Mouse (Mus musculus) spleen, embryonic (tissue): ENCODE measurements at regions not wholly inside any gene's neighbourhood (a gene's known extent, or its start where the extent isn't known, plus 50 kb on each side); places are given as distances from the start of the nearest gene placed in this dataset.
"Not testable (repeated sequence)": the region's sequence is repeated elsewhere in the genome, so short reads cannot be mapped to it uniquely, and the experiment has no call there.

Experiments used
- CTCF ChIA-PET: fragments of 350-600 bp; sonication (Branson Sonifier 250); formaldehyde crosslinking; loops from one replicate; lab custom pipeline; 2022; lab: Charles Lee

DNA sequence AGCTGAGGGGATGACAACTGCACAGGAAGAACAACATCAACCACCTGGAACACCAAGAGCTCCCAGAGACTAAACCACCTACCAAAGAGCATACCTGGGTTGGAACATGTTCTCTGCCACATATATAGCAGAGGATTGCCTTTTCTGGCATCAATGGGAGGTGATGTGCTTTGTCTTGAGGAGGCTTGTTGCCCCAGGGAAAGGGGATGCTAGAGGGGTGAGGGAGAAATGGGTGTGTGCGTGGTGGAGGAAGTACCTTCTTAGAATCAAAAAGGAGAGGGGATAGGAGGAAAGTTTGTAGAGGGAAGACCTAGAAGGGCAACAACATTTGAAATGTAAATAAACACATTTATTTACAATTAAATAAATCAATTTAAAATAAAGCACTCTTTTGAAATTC lies 358.5 kb upstream of the Pfkp start:
- CTCF ChIA-PET: no interaction called here

DNA sequence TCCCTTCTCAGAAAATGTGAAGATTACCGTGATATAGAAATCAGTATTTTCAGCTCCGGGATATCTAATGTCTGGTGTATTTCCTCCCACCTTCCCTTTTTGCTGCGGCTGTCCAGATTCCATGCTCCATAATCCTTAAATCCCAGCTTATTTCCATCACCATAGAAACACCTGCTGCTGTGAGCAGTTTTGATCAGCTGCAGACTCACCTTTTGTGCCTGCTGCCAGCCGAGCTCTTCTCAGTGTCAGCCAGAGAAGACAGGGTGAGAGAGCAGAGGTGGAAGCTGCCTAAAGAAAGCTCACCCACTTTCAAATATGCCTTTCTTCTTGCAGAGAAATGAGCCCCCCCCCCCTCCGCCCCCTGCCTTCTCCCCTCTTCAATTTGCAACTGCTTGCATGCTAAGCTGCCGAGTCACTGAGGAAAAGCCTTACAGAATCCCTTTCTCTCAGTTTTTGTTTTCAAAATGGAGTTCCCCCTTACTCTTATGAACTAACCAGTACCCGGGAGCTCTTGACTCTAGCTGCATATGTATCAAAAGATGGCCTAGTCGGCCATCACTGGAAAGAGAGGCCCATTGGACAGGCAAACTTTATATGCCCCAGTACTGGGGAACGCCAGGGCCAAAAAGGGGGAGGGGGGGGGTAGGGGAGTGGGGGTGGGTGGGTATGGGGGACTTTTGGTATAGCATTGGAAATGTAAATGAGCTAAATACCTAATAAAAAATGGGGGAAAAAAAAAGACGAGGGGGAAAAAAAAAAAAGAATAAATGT lies 350.1 kb upstream of the Pfkp start:
- CTCF ChIA-PET: not testable (repeated sequence)

DNA sequence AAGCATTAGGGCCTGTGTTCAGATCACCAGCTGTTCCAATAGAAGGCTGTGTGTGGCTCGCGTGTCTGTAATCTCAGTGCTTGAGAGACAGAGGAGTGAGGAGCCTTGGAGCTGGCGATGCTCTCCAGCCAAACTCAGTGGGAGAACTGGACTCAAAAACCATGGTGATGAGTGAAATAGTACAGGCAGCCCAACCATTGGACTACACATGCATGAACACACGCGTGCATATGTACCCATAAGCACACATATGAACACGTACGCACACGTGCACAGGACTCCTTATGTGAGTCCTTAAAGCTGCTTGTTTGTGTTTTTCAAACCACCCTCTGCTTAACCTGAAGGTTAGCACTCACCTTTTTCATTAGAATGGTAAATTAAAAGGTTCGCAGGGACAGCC lies 349.5 kb upstream of the Pfkp start:
- CTCF ChIA-PET: interaction anchor here (0.7 kb wide), 1 partner anchor 1619 kb away, joined by 3 read pairs; no protein-coding TSS in a partner anchor

DNA sequence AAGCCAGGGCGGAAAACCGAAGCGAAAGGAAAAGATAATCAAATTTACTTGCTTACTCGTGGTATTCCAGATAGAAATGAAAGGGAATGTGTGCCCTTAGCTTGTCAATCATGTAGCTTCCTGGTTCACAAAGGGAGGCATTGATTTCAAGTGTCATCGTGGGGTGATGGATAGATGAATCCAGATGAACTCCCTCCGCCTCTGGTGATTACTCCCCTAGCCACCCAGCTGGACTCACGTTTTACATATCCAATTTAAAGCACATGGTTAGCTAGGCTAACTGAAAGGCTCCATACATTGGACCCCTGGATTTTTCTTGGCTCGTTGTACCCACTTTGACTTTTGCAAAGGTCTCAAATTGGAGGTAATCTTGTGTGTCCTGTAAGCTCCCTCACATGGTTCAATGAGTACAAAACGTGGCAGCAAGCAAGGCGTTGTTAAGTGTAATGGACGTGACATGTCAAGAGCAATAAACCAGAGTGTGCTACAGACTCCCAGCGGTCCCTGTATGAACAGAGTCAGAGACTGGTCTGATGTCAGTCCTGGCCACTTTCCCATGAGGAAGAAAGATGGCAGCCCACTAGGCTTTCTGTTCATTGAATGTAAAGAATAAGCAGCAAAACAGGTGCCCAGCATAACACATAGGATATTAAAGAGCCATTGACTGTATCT lies 343.9 kb upstream of the Pfkp start:
- CTCF ChIA-PET: no interaction called here

DNA sequence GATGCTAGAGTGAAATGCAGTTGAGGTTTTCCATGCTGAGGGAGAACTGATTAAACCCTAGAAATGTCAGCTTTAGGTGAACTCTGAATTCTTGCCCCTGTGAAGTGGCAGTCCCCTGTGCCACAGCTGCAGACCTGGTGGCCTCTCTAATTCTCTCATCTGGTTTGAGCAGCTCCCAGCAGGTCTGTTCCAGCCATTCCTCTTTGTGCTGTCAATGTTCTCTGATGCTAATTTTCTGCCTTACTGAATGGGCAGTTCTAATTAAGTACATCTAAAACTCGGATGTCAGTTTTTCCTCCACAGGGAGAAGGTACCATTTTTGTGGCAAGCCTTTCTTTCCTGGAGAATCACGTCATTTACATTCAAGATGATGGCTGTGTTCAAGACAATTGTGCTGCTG lies 343.1 kb upstream of the Pfkp start:
- CTCF ChIA-PET: interaction anchor here (0.7 kb wide), 1 partner anchor 13 kb away, joined by 3 read pairs; no protein-coding TSS in a partner anchor

DNA sequence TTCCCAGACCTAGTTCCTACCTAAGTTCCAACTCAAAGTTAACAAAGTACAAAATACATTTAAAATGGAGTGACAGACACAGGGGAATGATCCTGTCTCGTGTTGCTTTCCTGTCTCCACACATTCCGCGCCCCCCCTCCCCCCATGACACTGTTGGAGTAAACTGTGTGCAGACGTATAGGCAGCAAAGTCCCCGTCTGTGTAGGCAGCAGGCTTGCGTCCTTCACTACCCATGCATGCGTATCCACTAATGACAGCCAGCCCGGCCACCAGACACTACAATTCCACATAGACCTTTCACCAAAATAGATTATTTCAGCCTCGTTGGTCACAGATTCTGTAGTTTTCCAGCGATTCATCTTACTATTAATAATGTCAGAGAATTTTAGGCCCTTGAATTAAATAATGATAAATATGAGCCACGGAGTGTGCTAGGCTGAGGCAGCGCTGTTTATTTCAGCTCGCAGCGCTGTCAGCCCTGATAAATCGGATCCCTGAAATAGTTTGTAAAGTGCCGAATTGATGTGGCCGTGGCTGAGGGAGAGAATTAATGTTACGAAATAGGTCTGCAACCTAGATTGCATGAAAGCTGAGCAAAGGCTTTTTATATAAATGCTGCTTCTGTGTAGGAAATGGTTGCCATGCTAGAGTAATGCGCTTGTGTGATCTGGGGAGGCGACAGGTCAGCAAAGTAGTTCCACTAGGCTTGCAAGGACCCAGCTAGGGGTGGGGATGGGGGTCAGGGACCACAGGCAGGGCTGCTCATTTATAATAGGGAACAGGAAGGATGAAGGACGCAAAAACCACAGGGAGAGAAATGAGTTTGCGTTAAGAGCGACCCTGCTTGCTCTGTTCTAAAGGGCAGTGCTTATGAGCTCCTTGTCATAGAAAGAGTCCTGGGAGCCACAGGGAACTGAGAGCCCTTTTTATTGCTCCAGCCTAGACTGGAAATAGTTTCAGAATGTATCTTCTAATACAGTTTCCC lies 336.7 kb upstream of the Pfkp start:
- CTCF ChIA-PET: no interaction called here

DNA sequence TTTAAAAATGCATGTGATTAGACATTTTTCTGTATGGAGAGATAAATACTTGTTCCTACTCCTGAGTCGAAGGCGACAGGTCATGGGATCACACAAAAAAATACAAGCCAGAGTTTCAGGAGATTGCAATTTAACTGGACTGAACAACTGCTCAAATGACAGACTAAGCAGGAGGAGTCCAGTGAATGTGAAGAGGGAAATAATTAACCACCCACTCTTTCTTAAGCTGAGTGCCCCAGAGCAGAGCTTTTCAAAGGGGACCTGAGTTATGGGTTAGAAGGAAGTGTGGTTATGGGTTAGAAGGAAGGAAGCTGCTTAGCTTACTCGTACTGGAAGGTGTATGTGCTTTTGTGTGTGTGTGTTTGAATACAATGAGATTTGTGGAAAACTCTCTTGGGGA lies 307.1 kb upstream of the Pfkp start:
- CTCF ChIA-PET: no interaction called here

DNA sequence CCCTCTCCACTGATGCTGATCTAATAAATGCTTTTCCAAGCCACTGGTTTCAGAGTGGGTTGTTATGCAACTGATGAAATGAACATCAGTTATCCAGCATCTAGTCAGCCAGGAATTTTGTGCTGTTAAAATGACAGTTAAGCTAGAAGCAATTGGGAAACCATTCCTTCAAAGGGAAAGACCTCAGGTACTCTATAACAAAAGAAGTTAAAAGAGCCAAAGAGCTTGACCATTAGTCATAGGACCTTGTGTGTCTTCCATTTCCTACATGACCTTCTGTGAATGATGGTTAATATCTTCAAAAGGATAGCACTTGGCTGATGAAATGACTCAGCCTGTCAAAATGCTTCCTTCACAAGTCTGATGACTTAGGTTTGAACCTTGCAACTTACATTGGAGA lies 275.6 kb upstream of the Pfkp start:
- CTCF ChIA-PET: interaction anchor here (0.6 kb wide), 1 partner anchor 99 kb away, joined by 4 read pairs; no protein-coding TSS in a partner anchor

DNA sequence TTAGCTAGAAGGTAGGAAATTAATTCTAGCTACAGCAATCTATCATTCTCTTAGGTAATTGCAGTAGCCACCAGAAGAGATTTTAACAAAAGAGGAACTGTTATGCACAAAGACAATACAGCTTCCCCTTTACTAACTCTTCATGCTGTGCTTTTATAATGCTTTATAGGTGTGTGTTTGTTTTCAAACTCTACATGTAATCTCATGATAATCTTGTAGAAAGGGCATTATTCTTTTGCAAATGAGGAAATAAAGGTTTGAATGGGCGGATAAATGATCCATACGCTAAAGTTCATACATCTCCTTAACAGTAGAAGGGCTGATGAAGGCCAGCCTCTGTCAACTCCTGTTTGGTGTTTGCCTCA lies 273.8 kb upstream of the Pfkp start:
- CTCF ChIA-PET: no interaction called here

DNA sequence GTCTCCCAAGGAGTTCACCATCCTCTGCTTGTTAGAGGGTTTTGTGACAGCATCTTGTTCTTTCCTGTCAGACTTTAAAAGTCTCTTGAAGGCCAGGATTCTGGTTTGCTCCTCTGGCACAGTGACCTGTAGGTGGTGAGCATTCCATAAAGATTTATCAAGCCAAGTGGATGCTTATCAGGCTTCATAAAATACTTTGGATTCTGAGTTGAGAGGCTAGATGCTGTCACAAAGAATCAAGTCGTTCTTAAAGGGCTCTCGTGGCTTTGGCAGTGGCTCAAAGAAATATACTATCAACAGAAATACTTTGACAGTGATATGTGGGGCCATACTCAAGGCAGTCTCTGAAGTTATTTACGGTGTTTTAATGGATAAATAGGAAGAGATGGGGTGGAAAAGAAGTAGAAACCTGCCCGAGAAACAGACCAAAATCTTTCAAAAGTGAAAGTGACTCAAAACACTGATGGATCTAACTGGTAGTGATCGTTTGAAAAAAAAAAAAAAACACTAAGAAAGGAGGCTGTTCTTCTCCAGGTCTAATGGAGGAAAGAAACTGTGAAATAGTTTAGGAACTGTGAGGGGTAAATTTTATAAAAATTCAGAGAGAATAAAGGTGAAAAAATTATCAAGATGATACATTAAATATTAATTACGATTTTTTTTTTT lies 273.2 kb upstream of the Pfkp start:
- CTCF ChIA-PET: no interaction called here

DNA sequence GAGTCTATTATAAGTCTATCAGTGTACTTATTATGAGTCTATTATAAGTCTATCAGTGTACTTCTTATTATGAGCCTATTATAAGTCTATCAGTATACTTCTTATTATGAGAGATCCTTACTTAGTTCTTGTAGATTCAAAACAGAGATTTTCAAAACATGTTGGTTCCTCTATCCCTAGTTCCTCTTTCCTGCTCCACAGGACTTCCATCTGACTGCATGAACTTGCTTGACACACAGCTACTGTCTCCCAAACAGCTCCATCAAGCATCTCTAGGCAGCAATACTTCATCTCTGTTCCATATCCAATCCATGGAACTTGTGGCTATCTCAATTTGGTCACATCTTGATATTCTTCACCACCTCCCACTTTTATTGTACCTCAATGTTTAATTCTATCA lies 257.4 kb upstream of the Pfkp start:
- CTCF ChIA-PET: no interaction called here

DNA sequence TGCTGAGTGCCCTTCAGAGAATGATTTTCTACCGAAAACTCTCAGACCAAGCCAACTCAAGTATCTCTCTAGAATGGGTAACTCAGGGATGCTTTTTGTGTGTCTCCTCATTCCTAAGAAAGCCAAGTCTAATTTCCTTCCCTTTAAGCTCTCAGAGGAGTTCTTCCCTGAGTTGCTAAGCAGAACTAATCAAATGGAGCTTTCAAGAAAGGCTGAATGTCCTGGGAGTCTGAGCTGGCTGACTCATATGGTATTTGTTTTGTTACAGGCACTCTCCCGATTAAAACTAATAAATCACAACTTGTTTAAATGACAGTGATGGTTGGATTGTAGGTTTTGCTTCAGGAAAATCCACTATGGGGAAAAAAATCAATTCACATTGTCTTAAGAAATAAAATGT lies 253.1 kb upstream of the Pfkp start:
- CTCF ChIA-PET: no interaction called here

DNA sequence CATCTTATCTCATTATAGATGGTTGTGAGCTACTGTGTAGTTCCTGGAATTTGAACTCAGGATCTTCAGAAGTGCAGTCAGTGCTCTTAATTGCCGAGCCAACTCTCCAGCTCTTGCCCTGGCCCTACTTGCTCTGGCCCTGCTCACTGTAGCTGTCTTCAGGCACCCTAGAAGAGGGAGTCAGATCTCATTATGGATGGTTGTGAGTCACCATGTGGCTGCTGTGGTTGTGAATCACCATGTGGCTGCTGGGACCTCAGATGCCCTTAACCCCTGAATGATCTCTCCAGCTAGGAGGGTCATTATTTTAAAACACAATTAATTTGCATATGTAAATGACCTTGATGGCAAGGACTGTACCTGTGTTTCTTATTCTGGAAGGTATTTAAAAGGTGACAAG lies 249.1 kb upstream of the Pfkp start:
- CTCF ChIA-PET: no interaction called here

DNA sequence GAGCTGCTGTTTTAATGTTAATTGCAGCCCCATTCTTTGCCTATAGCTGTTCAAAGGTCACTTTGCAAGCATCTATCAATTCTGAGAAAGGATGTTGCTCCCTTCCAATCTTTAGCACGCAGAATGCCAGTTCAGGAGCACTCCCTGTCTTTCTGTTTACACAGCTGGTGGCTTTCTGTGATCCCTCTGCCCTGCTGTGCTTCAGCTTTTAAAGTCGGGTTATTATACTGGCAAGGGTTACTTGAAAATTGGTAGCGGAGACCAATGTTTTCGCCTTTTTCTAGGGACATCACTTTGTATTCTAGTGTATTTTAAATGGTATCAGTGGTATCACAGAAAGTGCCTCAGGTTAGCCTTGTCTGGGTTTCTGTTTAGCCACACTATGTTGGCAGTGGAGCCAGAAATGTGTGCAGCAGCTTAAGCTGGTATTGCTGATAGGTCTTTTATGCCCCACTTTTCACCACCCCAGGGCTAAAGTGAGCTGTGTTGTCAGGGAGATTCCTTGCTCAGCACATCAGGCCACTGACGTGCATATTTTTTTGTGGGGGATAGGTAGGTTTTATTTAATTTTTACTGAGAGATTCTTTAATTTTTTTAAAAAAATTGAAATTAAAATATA lies 243.0 kb upstream of the Pfkp start:
- CTCF ChIA-PET: no interaction called here

DNA sequence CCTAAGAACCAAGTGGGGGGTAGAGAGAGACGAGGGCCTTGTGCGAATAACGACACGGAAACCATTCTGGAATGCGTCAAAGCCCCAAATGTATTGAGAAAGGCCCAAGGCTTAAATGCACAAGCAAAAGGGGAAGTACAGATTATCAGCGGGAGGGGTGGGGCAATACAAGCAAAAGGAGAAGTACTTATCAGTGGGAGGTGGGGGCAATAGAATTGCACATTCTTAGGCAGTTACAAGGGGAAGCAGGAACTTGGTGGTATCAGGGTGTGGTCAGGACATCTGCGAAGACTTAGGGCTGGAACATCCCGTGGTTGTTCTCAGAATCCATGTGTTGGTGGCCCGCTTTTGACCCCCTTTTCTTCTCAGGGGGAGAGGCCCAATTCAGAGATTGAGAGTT lies 240.9 kb upstream of the Pfkp start:
- CTCF ChIA-PET: not testable (repeated sequence)

DNA sequence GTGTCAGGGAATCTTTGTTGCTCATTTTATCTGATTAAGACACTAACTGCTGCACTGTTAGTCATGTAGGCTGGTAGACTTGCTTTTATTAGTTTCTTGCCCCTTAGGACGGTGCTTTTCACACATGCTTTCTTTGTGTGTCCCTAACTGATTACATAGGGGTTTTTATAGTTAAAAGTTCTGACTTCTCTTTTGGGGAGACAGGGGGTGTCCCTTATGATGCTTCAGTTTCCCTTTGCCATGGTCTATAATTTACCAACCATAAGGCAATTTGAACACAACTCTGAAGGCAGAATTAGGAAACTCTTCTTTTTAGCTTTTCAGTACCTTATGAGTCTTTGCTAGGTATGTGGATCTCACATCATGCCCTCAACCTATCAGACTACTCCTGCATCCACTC lies 239.8 kb upstream of the Pfkp start:
- CTCF ChIA-PET: no interaction called here

DNA sequence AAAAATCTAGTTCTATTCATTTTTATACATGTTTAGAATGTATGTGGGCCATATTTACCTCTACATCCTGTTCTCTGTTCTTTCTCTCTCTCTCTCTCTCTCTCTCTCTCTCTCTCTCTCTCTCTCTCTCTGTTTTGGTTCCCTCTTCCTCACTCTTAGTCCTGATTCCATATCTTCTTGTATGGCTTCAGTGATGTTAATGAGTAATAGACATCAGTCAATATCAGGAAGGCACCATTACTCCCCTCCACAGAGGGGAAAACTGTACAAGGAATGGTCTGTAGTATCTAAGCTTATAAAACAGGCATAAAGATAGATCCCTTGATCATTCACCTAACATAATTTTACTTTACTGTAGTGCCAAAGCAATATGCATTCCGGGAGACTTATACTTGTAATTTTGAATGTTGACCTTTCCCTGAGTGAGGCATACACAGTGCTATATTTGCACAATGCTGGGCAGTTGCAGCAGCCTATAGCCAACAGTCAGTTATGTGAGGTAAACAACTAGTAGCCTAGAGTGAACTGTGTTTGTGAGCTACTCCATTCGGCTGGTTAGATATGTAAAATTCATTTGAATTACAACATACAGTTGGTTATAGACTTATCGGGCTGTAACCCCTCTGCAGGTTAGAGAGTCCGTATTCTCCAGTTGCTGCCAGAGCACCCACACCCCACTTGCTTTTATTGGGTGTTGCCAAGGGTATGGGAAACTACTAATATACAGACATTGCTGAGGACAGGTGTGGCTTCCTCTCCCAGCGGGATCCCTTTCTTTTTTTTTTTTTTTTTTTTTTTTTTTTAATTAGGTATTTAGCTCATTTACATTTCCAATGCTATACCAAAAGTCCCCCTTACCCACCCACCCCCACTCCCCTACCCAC lies 228.7 kb upstream of the Pfkp start:
- CTCF ChIA-PET: interaction anchor here (0.6 kb wide), 1 partner anchor 187 kb away, joined by 4 read pairs; no protein-coding TSS in a partner anchor

DNA sequence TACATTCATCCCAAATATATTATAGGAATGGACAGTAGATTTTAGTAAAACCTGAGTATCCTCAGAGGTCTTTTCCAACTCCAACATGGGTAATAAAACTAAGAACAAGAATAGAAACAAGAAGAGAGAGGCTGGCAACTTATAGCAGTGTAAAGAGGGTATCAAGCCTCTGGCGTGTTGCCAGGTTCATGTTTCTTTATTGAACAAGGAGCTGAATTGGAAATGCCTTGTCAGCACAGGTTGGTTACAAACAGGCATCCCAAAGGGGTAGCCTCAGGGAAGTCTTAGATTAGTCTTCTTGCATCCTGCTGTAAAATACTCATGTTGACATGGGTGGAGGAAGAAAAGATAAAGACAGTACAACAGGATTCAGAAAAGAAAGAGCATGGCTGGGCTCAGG lies 213.6 kb upstream of the Pfkp start:
- CTCF ChIA-PET: no interaction called here

DNA sequence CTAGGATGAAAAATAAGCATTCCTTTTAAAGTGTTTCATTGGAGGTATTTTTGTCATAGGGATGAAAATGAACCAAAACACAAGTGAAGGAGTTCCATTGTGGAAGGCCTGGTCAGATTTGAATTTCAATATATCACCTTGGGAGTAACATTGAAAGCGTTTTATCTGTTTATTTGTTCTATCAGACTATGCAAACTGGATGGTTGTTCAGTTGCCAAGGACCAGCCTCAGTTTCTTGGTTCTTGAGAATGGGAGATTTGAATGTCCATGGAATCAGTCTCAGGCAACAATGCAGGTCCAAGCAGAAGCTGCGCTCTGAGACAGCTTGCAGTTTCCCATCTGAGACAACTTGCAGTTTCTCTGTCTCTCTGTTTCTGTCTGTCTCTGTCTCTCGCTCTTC lies 211.0 kb upstream of the Pfkp start:
- CTCF ChIA-PET: no interaction called here
